Mouse (Mus musculus): ENCODE data around the gene Gpam. TPM values are rescaled to one million over a fixed set of nuclear protein-coding genes. Genes with fewer than 3 reads are reported as not detected.

The Gpam gene
- polyA plus RNA-seq, 2 experiments: 15.9 to 16.0 TPM

DNA sequence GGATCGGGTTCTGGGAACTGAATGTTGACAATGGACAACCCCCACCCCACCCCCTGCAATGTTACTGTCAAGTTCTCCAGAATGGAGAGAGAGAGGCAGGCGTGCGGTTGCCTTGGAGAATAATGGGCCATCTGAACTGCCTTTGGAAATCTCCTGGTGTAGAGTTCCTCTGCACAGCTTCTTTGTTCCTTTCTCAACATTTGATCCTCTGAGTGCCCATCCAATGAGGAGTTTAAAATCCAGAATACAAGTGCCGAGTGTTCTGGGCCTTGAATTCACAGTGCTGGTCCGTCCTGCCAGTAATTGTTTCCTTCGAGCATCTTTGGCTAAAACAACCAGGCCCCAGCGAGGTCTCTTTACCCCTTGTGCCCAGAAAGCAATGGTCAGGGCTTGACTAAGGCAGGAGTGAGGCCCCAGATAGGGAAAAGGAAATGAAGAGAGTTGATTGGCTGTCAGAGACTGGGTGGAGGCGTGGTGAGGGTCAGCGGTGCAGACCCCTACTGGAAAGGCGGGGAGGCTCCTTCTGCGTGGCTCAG lies 4.0 kb downstream of the Gpam start:
- H3K9ac ChIP-seq (ENCODE audit: low read depth, low read length, severe bottlenecking): no peak overlapping the region
- no peak for TF ChIP-seq POLR2A (IDR thresholded peaks at IDR 0.05; ENCODE audit: borderline replicate concordance, extremely low read depth, insufficient read depth, insufficient read length)
- H3K4me3 ChIP-seq (replicated peaks; ENCODE audit: low read length): no peak overlapping the region
- no peaks in the 10 kb centered on the region for H3K27me3 ChIP-seq (ENCODE audit: control insufficient read depth, insufficient read depth, low read length)
- no peaks in the 10 kb centered on the region for H3K36me3 ChIP-seq (ENCODE audit: control insufficient read depth, insufficient read depth, low read length)
- ATAC-seq (ENCODE audit: low FRiP score, low read depth) (no peak), DNase-seq (ENCODE audit: low spot score) (no peak)
- no peaks in the 10 kb centered on the region for H3K9me3 ChIP-seq (ENCODE audit: control insufficient read depth, low read length)
- H3K4me2 ChIP-seq (replicated peaks; ENCODE audit: low read depth, low read length, severe bottlenecking): no peak overlapping the region
- WGBS: 55% methylated on average over 11 of the region's 11 CpGs
- H3K27ac ChIP-seq (replicated peaks; ENCODE audit: low read depth, low read length): no peak overlapping the region
- peaks cover 7% of the 10 kb centered on the region for H3K4me1 ChIP-seq (ENCODE audit: control insufficient read depth, insufficient read depth, low read length)

DNA sequence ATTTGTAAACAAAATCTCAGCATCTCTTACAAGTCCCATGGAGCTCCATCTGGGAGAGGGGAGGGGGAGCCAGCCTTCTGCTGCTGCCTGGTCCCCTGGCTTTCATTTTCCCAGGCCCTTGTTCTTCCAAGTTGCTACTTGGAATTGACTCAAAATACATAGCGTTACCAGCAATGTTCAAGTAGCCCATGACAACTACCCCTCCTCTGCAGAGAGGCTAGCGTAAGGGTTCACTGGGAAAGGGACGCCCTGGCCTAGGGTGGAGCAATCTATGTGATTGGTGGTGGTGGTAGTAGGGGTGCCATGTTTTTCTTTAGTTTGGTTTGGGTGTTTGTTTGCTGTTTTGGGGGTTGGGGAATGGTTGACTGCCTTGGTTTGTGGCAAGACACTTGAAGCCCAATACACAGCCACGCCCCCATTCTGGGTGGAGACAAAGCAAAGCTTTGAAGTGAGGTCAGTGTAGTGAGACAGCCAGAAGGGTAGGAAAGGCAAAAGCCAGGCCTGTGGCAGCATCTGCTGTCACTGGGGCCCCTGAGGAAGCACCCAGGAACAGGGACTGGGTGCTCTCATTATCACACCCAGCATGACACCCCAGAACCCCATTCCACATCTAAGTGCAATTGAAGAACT lies 4.6 kb downstream of the Gpam start:
- ATAC-seq (ENCODE audit: low FRiP score, low read depth) (no peak), DNase-seq (ENCODE audit: low spot score) (no peak)

DNA sequence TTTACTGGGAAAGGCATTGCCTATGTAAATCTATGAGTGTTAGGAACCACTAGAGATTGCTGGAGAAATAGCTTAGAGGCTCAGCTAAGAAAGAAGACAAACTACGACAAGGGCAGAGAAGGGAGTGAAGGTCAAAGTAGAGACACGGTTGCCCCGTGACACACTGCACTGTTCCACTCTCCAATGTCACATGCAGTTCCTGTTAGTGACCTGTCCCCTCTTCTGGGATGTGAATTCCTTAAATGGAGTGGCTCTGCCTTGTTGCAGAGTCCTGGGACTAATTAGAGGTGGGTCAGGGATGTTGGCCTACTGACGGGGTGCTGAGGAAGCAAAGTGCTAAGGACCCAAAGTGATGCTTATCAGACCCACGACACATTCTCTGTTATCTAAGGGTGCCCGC lies 5.2 kb downstream of the Gpam start:
- Histone ChIP-seq H3K4me1 (ENCODE audit: control insufficient read depth, insufficient read depth, low read length) (no peaks in the 10 kb centered on the region), H3K4me2 (replicated peaks; ENCODE audit: low read depth, low read length, severe bottlenecking) (no peak overlapping the region), H3K36me3 (ENCODE audit: control insufficient read depth, insufficient read depth, low read length) (no peaks in the 10 kb centered on the region), H3K27ac (replicated peaks; ENCODE audit: low read depth, low read length) (no peak overlapping the region), H3K9me3 (ENCODE audit: control insufficient read depth, low read length) (no peaks in the 10 kb centered on the region), H3K9ac (ENCODE audit: low read depth, low read length, severe bottlenecking) (no peak overlapping the region), H3K4me3 (replicated peaks; ENCODE audit: low read length) (no peak overlapping the region), H3K27me3 (ENCODE audit: control insufficient read depth, insufficient read depth, low read length) (no peaks in the 10 kb centered on the region)
- ATAC-seq (ENCODE audit: low FRiP score, low read depth): no peak
- 68% methylated on average over 6 of the region's 6 CpGs for WGBS
- TF ChIP-seq POLR2A (IDR thresholded peaks at IDR 0.05; ENCODE audit: borderline replicate concordance, extremely low read depth, insufficient read depth, insufficient read length): no peak
- no peak for DNase-seq (ENCODE audit: low spot score)

More for the DNA sequence above, 4.6 kb downstream of the Gpam start:
- H3K27me3 ChIP-seq (ENCODE audit: control insufficient read depth, insufficient read depth, low read length): no peaks in the 10 kb centered on the region
- no peaks in the 10 kb centered on the region for H3K9me3 ChIP-seq (ENCODE audit: control insufficient read depth, low read length)
- H3K4me1 ChIP-seq (ENCODE audit: control insufficient read depth, insufficient read depth, low read length): peaks cover 6% of the 10 kb centered on the region
- WGBS: 88% methylated on average over 4 of the region's 4 CpGs
- H3K9ac ChIP-seq (ENCODE audit: low read depth, low read length, severe bottlenecking): no peak overlapping the region
- H3K36me3 ChIP-seq (ENCODE audit: control insufficient read depth, insufficient read depth, low read length): no peaks in the 10 kb centered on the region
- no peak overlapping the region for H3K27ac ChIP-seq (replicated peaks; ENCODE audit: low read depth, low read length)
- TF ChIP-seq POLR2A (IDR thresholded peaks at IDR 0.05; ENCODE audit: borderline replicate concordance, extremely low read depth, insufficient read depth, insufficient read length): no peak
- no peak overlapping the region for H3K4me3 ChIP-seq (replicated peaks; ENCODE audit: low read length)
- no peak overlapping the region for H3K4me2 ChIP-seq (replicated peaks; ENCODE audit: low read depth, low read length, severe bottlenecking)

DNA sequence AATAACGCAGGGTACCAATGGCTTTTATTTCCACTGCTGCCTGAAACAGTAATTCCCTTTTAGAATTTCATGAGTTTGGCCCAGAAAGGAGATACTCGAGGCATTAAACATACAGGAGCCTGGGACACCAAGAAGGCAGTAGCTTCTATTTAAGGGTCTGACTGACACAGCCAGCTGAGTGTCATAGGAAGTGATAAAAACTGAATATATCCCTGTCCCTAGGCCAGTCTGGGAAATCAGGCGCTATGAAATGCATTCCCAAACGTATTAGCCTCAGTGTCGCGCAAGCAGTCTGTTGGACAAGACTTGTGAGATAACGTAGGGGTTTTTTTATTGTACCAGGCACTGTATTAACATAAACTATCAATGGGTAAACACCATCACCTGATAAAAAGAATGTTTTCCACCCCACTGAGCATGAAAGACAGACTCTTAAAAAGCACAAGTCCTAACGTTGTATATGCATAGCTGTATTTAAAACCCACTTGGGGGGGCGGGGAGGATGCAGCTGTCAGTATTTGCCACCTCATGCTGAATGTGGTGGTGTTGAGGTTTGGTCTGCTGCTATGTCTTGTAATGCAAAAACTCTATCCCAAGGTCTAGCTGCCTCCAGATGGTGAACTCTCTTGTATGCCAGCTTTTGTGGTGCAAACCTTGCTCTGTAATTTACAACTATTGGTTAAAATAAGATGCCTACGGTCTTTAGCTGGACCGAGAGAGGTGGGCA lies 6.4 kb downstream of the Gpam start:
- no peak overlapping the region for H3K27ac ChIP-seq (replicated peaks; ENCODE audit: low read depth, low read length)
- no peaks in the 10 kb centered on the region for H3K4me1 ChIP-seq (ENCODE audit: control insufficient read depth, insufficient read depth, low read length)
- no peak overlapping the region for H3K4me2 ChIP-seq (replicated peaks; ENCODE audit: low read depth, low read length, severe bottlenecking)
- no peaks in the 10 kb centered on the region for H3K9me3 ChIP-seq (ENCODE audit: control insufficient read depth, low read length)
- no peak overlapping the region for H3K9ac ChIP-seq (ENCODE audit: low read depth, low read length, severe bottlenecking)
- H3K4me3 ChIP-seq (replicated peaks; ENCODE audit: low read length): no peak overlapping the region
- TF ChIP-seq POLR2A (IDR thresholded peaks at IDR 0.05; ENCODE audit: borderline replicate concordance, extremely low read depth, insufficient read depth, insufficient read length): no peak
- 67% methylated on average over 11 of the region's 11 CpGs for WGBS
- peak; percentile 69 for ATAC-seq (ENCODE audit: low FRiP score, low read depth)
- no peaks in the 10 kb centered on the region for H3K36me3 ChIP-seq (ENCODE audit: control insufficient read depth, insufficient read depth, low read length)
- DNase-seq (ENCODE audit: low spot score): no peak
- H3K27me3 ChIP-seq (ENCODE audit: control insufficient read depth, insufficient read depth, low read length): no peaks in the 10 kb centered on the region

DNA sequence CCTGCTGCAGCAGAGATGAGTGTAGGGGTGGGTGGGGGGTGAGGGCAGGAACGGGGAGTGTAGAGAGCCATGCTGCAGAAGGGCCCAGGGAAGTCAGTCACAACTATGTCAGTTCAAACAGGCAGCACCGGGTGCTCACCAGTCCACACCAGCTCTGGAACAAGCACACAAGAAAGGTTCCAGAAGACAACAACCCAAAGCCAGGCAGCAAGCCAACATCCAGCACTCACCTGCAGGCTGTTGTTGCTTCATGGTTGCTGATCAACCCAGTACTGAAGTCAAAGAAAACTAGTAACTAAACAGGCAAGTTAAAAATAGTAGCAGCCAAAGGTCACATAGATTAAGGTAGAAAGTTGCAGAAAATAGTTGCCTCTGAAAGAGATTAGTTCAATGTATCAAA lies 7.5 kb downstream of the Gpam start:
- Histone ChIP-seq H3K4me1 (ENCODE audit: control insufficient read depth, insufficient read depth, low read length) (no peaks in the 10 kb centered on the region), H3K27ac (replicated peaks; ENCODE audit: low read depth, low read length) (no peak overlapping the region), H3K4me2 (replicated peaks; ENCODE audit: low read depth, low read length, severe bottlenecking) (no peak overlapping the region), H3K9me3 (ENCODE audit: control insufficient read depth, low read length) (no peaks in the 10 kb centered on the region), H3K27me3 (ENCODE audit: control insufficient read depth, insufficient read depth, low read length) (no peaks in the 10 kb centered on the region), H3K9ac (ENCODE audit: low read depth, low read length, severe bottlenecking) (no peak overlapping the region), H3K4me3 (replicated peaks; ENCODE audit: low read length) (no peak overlapping the region), H3K36me3 (ENCODE audit: control insufficient read depth, insufficient read depth, low read length) (no peaks in the 10 kb centered on the region)
- no peak for DNase-seq (ENCODE audit: low spot score)
- ATAC-seq (ENCODE audit: low FRiP score, low read depth): no peak
- TF ChIP-seq POLR2A (IDR thresholded peaks at IDR 0.05; ENCODE audit: borderline replicate concordance, extremely low read depth, insufficient read depth, insufficient read length): no peak
- 68% methylated on average over 2 of the region's 2 CpGs for WGBS
